Comparison of ENCODE assay signal across 13 mouse cellular contexts in genomic region chr16:94633012-94633411, GRCm38 (mm10).
DNase-seq lines count a peak whose midpoint lies in the region; ATAC-seq and TF ChIP-seq lines count a peak whose summit lies in the region.
"Had no signal": no experiment of that assay in that cellular context is flagged by ENCODE, and none has a peak within 500 bp of the region (broad histone marks: within the 10 kb centered on the region; RNA-seq: fewer than 3 reads in every experiment).

No protein-coding gene starts in this region.

- no peak overlapping the region for H3K4me3 ChIP-seq in forebrain, embryonic 11.5 days (ENCODE audit: low read depth, low read length)
- H3K4me3 ChIP-seq in forebrain, embryonic 10.5 days = no peak overlapping the region
- H3K4me3 ChIP-seq in kidney, postnatal 0 days (replicated peaks; ENCODE audit: low read depth, low read length) = no peak overlapping the region
- no peak overlapping the region for H3K4me3 ChIP-seq in intestine, embryonic 14.5 days (ENCODE audit: low read depth, low read length)
- H3K4me3 ChIP-seq in midbrain, embryonic 15.5 days = no peak overlapping the region

- H3K9me3 ChIP-seq in forebrain, embryonic 11.5 days (ENCODE audit: control insufficient read depth, low read length) = no peaks in the 10 kb centered on the region
- no peaks in the 10 kb centered on the region for H3K9me3 ChIP-seq in forebrain, embryonic 10.5 days
- no peaks in the 10 kb centered on the region for H3K9me3 ChIP-seq in kidney, postnatal 0 days (replicated peaks; ENCODE audit: low read length)
- H3K9me3 ChIP-seq in intestine, embryonic 14.5 days (ENCODE audit: control insufficient read depth, low read length) = no peaks in the 10 kb centered on the region
- no peaks in the 10 kb centered on the region for H3K9me3 ChIP-seq in midbrain, embryonic 15.5 days

- no peak overlapping the region for H3K9ac ChIP-seq in forebrain, embryonic 11.5 days (ENCODE audit: low read length)
- no peak overlapping the region for H3K9ac ChIP-seq in kidney, postnatal 0 days (ENCODE audit: low read depth, low read length)
- H3K9ac ChIP-seq in intestine, embryonic 14.5 days (ENCODE audit: low read length) = no peak overlapping the region
- no peak overlapping the region for H3K9ac ChIP-seq in midbrain, embryonic 15.5 days

- no peak for DNase-seq in forebrain, embryonic 11.5 days (ENCODE audit: low spot score)
- DNase-seq in forebrain, embryonic 10.5 days (ENCODE audit: extremely low spot score, low spot score) = no peak
- DNase-seq in kidney, postnatal 0 days (ENCODE audit: low spot score) = no peak
- no peak for DNase-seq in kidney, adult 18-20 months
- DNase-seq in intestine, embryonic 14.5 days (ENCODE audit: low spot score) = no peak
- DNase-seq in right cerebral cortex, postnatal 25 days = no peak
- DNase-seq: cerebellum, postnatal 10 days; gastrocnemius, postnatal 36 days; heart, postnatal 10 days; kidney, adult 8-10 months; layer of hippocampus, adult 9-11 months had no signal

- H3K4me2 ChIP-seq in forebrain, embryonic 11.5 days (ENCODE audit: low read depth, low read length, severe bottlenecking) = no peak overlapping the region
- H3K4me2 ChIP-seq in kidney, postnatal 0 days (ENCODE audit: low read length) = no peak overlapping the region
- no peak overlapping the region for H3K4me2 ChIP-seq in intestine, embryonic 14.5 days (ENCODE audit: low read length)
- no peak overlapping the region for H3K4me2 ChIP-seq in midbrain, embryonic 15.5 days

- H3K27me3 ChIP-seq in forebrain, embryonic 11.5 days (ENCODE audit: control insufficient read depth, insufficient read depth, low read length) = no peaks in the 10 kb centered on the region
- no peaks in the 10 kb centered on the region for H3K27me3 ChIP-seq in forebrain, embryonic 10.5 days (ENCODE audit: poor library complexity, severe bottlenecking)
- no peaks in the 10 kb centered on the region for H3K27me3 ChIP-seq in kidney, postnatal 0 days (ENCODE audit: insufficient read depth, low read length)
- no peaks in the 10 kb centered on the region for H3K27me3 ChIP-seq in intestine, embryonic 14.5 days (replicated peaks; ENCODE audit: control insufficient read depth, insufficient read depth, low read length)
- no peaks in the 10 kb centered on the region for H3K27me3 ChIP-seq in midbrain, embryonic 15.5 days (replicated peaks)

- no peak overlapping the region for H3K27ac ChIP-seq in forebrain, embryonic 11.5 days (ENCODE audit: low read depth, low read length)
- no peak overlapping the region for H3K27ac ChIP-seq in forebrain, embryonic 10.5 days
- no peak overlapping the region for H3K27ac ChIP-seq in kidney, postnatal 0 days
- no peak overlapping the region for H3K27ac ChIP-seq in intestine, embryonic 14.5 days (ENCODE audit: low read depth)
- no peak overlapping the region for H3K27ac ChIP-seq in midbrain, embryonic 15.5 days

- no peaks in the 10 kb centered on the region for H3K36me3 ChIP-seq in forebrain, embryonic 11.5 days (ENCODE audit: control insufficient read depth, insufficient read depth, low read length)
- H3K36me3 ChIP-seq in forebrain, embryonic 10.5 days (replicated peaks) = no peaks in the 10 kb centered on the region
- no peaks in the 10 kb centered on the region for H3K36me3 ChIP-seq in kidney, postnatal 0 days (ENCODE audit: insufficient read depth, low read length)
- no peaks in the 10 kb centered on the region for H3K36me3 ChIP-seq in intestine, embryonic 14.5 days (ENCODE audit: control insufficient read depth, insufficient read depth, low read length)
- H3K36me3 ChIP-seq in midbrain, embryonic 15.5 days (replicated peaks) = no peaks in the 10 kb centered on the region

- H3K4me1 ChIP-seq in forebrain, embryonic 11.5 days (replicated peaks; ENCODE audit: control insufficient read depth, insufficient read depth, low read length) = peaks cover 2% of the 10 kb centered on the region; the same call in 1 of the 2 replicates
- peaks cover 37% of the 10 kb centered on the region for H3K4me1 ChIP-seq in forebrain, embryonic 10.5 days
- peaks cover 5% of the 10 kb centered on the region; the same call in 1 of the 2 replicates for H3K4me1 ChIP-seq in kidney, postnatal 0 days (replicated peaks; ENCODE audit: insufficient read depth, low read length)
- H3K4me1 ChIP-seq in intestine, embryonic 14.5 days (replicated peaks; ENCODE audit: control insufficient read depth, insufficient read depth, low read length) = peaks cover 25% of the 10 kb centered on the region
- H3K4me1 ChIP-seq in midbrain, embryonic 15.5 days = peaks cover 33% of the 10 kb centered on the region

- ATAC-seq in forebrain, embryonic 11.5 days (replicated peaks; ENCODE audit: low FRiP score) = 0 out of 2 replicates have a peak, but pooled peaks have one; percentile 44
- peak; percentile 18; the same call in 1 of the 2 replicates for ATAC-seq in kidney, postnatal 0 days (replicated peaks; ENCODE audit: low FRiP score, low read depth)
- ATAC-seq in intestine, embryonic 14.5 days (replicated peaks; ENCODE audit: low FRiP score, low TSS enrichment, low read depth) = peak; percentile 69; the same call in 1 of the 2 replicates
- peak; percentile 28; the same call in 1 of the 2 replicates for ATAC-seq in midbrain, embryonic 15.5 days (replicated peaks)
- ATAC-seq in CD4-positive, CD25-positive, alpha-beta regulatory T cell, adult 4 months = no peak

- WGBS in forebrain, embryonic 11.5 days = 78% methylated on average over 6 of the region's 6 CpGs
- 87% methylated on average over 6 of the region's 6 CpGs for WGBS in forebrain, embryonic 10.5 days
- 65% methylated on average over 5 of the region's 6 CpGs for WGBS in kidney, postnatal 0 days
- WGBS in intestine, embryonic 14.5 days = 54% methylated on average over 6 of the region's 6 CpGs
- WGBS in midbrain, embryonic 15.5 days = 83% methylated on average over 5 of the region's 6 CpGs

- TF ChIP-seq CTCF in kidney, postnatal 0 days (IDR thresholded peaks at IDR 0.05; ENCODE audit: low read depth) = no peak
